Mouse (Mus musculus): Measurements from ENCODE around the gene Prkag1.
"Not testable (repeated sequence)": the region's sequence is repeated elsewhere in the genome, so short reads cannot be mapped to it uniquely, and the experiment has no call there.

Gene Prkag1

DNA sequence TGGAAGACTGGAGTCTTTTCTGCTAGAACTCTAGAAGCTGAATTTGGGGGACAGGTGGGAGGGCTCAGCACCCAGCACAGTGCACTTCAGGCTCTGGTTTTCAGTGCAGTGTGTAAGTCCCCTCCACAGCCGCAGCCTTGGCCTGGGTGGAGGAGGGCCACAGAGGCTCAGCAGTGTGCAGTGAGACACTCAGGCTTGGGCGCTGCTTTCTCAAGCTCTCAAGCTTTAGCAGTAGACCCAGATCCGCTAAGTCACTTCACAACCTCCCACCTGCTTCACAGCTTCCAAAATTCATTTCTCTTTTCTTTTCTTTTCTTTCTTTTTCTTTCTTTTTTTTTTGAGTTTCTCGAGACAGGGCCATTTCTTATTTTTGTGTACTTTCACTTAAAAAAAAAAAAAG is 10.4 kb downstream of the Prkag1 start:
- no peak for DNase-seq

GRCm38 (mm10) chr15:98818171-98818570 is 13.2 kb downstream of the Prkag1 start:
- no peak for DNase-seq

GRCm38 (mm10) chr15:98812741-98813424 is 18.4 kb downstream of the Prkag1 start:
- DNase-seq: no peak

GRCm38 (mm10) chr15:98810212-98810611 is 21.1 kb downstream of the Prkag1 start:
- not testable (repeated sequence) for DNase-seq

DNA sequence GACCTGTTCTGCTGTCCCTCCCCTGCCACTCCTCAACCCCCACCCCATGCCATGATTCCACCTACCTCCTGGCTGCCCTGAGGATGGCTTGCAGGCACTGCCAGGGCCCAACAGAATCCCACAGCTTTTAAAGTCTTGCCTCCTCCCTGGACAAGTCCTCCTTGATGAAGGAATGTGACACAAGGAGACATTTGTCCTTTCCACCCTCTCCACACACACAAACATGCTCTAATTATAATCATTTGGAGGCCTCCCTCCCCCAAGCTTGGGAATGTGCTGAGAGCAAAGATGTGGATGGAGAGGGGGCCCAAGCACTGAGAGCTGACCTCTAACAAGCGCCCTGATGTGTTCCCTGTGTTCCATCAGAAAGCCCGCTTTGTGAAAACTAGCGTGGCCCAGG is 21.9 kb downstream of the Prkag1 start, which contains the start of gene Ddn:
Gene Ddn (minus strand): TSS at position 101 of the 400 bp plus-strand sequence.
- no peak for DNase-seq

DNA sequence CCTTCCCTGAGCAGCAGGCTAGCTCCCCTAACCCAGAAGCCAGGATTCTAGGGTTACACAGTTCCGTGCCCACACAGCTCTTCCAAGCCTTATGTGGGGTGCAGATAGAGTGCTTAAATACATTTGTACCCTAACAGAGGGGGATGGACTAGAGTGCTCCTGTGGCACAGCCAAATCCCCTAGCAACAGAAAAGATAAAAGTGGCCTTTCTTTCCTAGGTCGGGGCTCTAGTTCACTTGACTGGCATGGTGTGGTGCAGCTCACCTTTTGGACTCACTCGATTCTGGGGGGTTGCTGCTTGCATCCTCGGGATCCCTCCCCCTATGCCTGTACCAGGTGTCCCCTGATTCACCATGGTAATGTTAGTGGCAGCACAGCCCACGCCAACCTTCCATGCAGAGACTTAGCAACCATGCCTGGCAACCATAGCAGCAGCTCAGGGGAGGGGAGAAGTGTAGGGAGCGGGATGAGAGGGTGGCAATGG is 22.6 kb downstream of the Prkag1 start:
- no peak for DNase-seq

- DNase-seq: peak; percentile 46
These were observed 23.2 kb downstream of the Prkag1 start for GRCm38 (mm10) chr15:98807895-98808650.

DNA sequence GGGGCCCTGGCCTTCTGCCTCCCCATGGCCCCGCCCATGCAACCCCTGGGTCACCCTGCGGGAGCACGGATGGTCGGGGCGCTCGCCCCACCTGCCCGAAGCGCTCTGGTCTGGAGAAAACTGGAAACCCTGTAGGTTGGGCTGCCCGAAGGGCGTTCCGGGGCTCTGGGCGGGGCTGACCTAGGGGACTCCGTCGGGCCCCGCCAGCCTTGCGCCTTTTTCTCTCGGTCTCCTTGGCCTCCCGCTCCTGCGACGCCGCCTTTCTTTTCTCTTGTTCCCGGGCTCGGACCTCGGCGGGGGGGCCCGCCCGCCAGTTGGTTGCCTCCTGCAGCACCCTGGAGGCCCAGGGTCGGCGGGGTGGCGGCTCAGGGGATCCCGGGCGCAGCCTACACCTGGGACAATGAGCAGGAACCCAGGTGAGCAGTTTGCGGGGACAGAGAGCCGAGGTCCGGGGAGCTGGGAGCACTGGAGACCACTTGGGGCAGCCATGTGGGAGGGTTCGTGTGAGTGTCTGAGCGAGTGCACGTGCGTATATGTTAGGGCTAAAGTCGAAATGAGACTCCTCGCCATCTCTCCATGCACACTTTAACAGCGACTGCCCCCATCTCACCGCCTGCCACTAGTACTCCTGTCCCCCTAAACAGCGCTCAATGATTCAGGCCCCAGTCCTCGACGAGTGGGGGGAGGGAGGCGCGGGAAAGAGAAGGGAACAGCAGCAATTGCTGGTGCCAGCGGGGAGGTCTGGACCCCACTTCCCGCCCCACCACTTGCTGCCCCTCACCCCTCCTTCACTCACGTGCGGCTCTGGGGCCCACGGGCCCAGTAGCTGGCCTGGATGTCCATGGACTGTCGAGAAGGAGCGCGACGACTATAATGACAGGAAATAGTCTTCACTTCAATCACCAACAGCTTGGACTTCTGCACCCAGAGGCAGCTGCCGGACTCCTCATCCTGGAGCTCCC is 24.2 kb downstream of the Prkag1 start:
- no peak for DNase-seq

GRCm38 (mm10) chr15:98806071-98806808 is 25.1 kb downstream of the Prkag1 start:
- DNase-seq: no peak

DNA sequence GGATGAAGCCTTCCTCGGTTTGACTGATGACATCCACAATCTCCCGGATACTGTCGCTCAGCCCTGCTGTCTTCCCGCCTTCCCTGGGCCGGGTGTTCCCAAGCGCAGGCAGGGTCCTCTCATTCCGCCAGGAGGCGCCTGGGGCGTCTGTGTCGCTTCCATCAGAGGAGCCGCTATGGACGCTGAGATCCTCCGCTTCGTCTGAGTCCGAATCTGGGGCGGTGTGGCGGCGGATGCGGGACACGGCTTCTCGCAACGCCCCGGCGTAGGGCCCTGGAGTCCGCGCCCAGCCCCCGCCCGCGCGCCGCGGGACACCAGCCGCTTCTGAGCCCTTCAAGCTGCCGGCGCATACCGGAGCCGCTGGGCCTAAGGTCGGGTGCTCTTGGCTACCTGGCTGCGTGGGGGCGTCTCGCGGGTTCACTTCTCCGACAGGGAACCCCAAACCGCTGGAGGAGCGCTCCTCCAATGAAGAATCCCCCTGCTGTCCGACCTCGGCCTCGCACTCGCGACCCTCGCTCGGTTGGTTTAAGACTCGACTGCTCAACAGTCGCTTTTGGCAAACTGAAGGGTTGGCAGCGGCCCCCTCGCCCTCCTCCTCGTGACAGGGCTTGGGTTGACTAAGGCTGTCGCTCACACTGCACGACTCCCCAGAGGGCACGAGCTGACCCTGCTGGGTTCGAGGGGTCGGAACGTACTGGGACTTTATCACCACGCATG is 25.8 kb downstream of the Prkag1 start:
- DNase-seq: peak; percentile 79

DNA sequence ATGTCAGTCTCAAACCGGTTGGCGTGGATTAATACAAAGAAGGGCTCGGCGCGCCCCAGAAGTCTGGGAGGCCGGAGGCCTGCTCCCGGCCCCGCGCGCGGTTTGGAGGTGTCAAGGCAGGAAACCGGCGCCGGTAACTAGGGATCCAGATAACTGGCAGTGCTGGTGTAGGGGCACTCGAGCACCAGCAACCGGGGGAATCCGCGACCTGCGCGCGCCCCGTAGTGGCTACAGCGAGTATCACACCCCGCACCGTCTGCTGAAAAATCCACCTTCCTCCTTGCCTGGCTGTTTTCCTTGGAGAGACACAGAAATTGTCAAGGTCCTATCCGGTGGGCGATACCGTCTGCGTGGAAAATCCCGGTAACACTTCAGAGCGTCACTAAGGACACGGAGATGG is 27.3 kb downstream of the Prkag1 start:
- peak; percentile 89 for DNase-seq

- DNase-seq: no peak
These were observed 28.4 kb downstream of the Prkag1 start for GRCm38 (mm10) chr15:98802926-98803325.

DNA sequence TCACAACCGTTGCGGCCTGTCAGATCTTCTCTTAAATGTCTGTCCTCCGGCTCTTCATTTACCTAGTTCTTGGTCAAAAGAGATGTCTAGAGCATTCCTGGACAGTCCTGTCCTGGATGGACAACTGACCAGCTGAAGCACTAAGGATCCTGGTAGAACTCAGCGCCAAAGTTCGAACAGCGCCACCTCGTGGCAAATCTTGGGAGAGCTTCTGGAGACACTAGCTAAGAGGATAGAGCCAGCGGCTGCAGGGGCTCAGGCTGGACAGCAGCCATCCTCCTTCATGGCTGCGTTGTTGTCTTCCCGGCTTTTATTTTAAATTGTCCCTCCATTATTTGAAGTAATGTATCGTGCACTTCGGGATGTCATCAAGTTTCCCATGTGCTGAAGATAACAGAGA is 31.9 kb downstream of the Prkag1 start:
- peak; percentile 90 for DNase-seq

DNA sequence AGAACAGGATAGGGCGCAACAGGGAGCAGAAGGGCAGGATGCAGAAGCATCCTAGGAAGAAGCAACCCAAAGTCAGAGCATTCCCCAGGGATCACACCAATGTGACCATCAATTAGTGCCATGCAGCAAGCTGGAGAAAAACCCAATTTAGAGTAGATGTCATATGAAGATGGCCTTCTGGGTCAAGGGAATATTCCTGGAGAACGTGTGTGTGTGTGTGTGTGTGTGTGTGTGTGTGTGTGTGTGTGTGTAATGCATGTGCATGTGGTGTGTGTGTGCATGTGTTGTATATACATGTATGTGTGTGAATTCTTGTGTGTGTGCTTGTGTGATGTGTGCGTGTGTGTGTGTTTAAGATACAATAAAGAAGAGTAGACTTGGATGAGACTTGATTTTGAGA is 32.4 kb downstream of the Prkag1 start:
- no peak for DNase-seq

GRCm38 (mm10) chr15:98797835-98798492 is 33.4 kb downstream of the Prkag1 start:
- DNase-seq: no peak

GRCm38 (mm10) chr15:98796803-98797595 is 34.3 kb downstream of the Prkag1 start:
- DNase-seq: no peak

- no peak for DNase-seq
These were observed 38.1 kb downstream of the Prkag1 start for GRCm38 (mm10) chr15:98793141-98793698.

- DNase-seq: no peak
These were observed 38.9 kb downstream of the Prkag1 start for GRCm38 (mm10) chr15:98792233-98793020.

DNA sequence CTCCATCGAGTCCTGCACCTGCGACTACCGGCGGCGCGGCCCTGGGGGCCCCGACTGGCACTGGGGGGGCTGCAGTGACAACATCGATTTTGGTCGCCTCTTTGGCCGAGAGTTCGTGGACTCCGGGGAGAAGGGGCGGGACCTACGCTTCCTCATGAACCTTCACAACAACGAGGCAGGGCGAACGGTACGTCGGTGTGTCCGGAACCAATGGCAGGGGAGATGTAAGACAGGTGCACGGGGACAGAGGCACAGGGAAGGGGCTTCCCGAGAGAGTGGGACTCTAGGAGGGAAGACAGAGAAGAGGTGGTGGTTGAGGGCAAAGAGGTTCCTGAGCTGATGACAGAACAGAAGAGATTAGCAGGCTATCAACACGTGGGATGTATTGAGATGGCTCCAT is 39.5 kb downstream of the Prkag1 start:
- no peak for DNase-seq

Measured in lung, postnatal 14 days (tissue).